Mouse (Mus musculus) G1E (cell line): ENCODE data around the gene Efcab2.

ENCODE experiments used
- CTCF ChIP-seq: IDR thresholded peaks from 2 replicates; pipeline ENCODE4 v1.5.1; 2012; ENCODE audit warnings: low read depth, low read length, inconsistent platforms, mixed read lengths
- GATA1 ChIP-seq: IDR thresholded peaks from 2 replicates; pipeline ENCODE4 v1.6.1; 2012; ENCODE audit warnings: borderline replicate concordance, low read length, inconsistent platforms, mixed read lengths

DNA sequence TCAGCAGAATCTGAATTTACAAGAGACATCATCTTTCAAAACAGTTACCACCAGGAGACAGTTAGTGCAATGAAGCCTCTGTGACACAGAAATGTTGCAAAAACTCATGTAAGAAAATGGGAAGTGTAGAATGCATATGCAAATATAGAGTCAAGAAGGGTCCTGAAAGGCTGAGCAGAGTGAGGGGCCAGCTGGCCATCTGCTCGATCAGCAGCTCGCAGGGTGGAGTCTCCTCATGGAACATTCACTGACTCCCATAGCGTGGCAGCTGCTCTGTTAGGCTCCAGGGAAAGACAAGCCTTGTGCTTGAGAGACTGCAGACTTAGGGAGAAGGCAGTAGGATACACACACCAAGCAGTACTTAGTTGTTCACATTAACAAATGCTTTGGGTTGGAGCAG lies 83.2 kb downstream of the Efcab2 start:
- TF ChIP-seq CTCF (no peak), GATA1 (no peak)
